Mouse (Mus musculus) heart, embryonic 12.5 days (tissue): ENCODE measurements at regions not wholly inside any gene's neighbourhood (a gene's known extent, or its start where the extent isn't known, plus 50 kb on each side); places are given as distances from the start of the nearest gene placed in this dataset.

Source experiments
- ATAC-seq: fragments of 200-750 bp; cut with Nextera tagmentation; 2 replicates; pipeline ENCODE4 v1.8.0; 2017; ENCODE audit warnings: moderate TSS enrichment, moderate library complexity; ENCODE audit not compliant: insufficient number of reproducible peaks, low FRiP score
- H3K27ac ChIP-seq: fragments of 300-500 bp; sonication (generic); 2 replicates; pipeline ENCODE4 v1.5.1; 2016; ENCODE audit warnings: mild to moderate bottlenecking, moderate library complexity; ENCODE audit not compliant: poor library complexity, severe bottlenecking
- H3K27me3 ChIP-seq: fragments of 300-500 bp; sonication (generic); replicated peaks from 2 replicates; pipeline ENCODE4 v1.6.1; 2016; ENCODE audit warnings: mild to moderate bottlenecking, moderate library complexity
- H3K36me3 ChIP-seq: fragments of 300-500 bp; sonication (generic); 2 replicates; pipeline ENCODE4 v1.6.1; 2016; ENCODE audit warnings: mild to moderate bottlenecking, moderate library complexity
- H3K4me1 ChIP-seq: fragments of 300-500 bp; sonication (generic); replicated peaks from 2 replicates; pipeline ENCODE4 v1.6.1; 2016; ENCODE audit warnings: mild to moderate bottlenecking
- H3K4me2 ChIP-seq: fragments of 300-500 bp; sonication (generic); 2 replicates; pipeline ENCODE4 v1.6.1; 2016; ENCODE audit warnings: mild to moderate bottlenecking, moderate library complexity
- H3K4me3 ChIP-seq: fragments of 300-500 bp; sonication (generic); 2 replicates; pipeline ENCODE4 v1.5.1; 2016; ENCODE audit warnings: mild to moderate bottlenecking
- H3K9ac ChIP-seq: fragments of 300-500 bp; sonication (generic); 2 replicates; pipeline ENCODE4 v1.6.1; 2016; ENCODE audit warnings: mild to moderate bottlenecking, moderate library complexity
- H3K9me3 ChIP-seq: fragments of 300-500 bp; sonication (generic); replicated peaks from 2 replicates; pipeline ENCODE4 v1.6.1; 2016; ENCODE audit warnings: mild to moderate bottlenecking, moderate library complexity
- WGBS: fragments of 180-500 bp; shearing (Covaris S2); methylation state at CpG from one replicate; pipeline ENCODE4 v1.1.7; 2016; 5-methylcytosine and 5-hydroxymethylcytosine counted together

- no peak overlapping the region for H3K9ac ChIP-seq
- 27% methylated on average over 3 of the region's 3 CpGs for WGBS
- no peaks in the 10 kb centered on the region for H3K9me3 ChIP-seq
- no peak for ATAC-seq
- peaks cover 11% of the 10 kb centered on the region for H3K4me1 ChIP-seq
- no peak overlapping the region for H3K4me2 ChIP-seq
- H3K4me3 ChIP-seq: no peak overlapping the region
- no peak overlapping the region for H3K27ac ChIP-seq
- no peaks in the 10 kb centered on the region for H3K27me3 ChIP-seq
- no peaks in the 10 kb centered on the region for H3K36me3 ChIP-seq
Observed at GRCm38 (mm10) chr13:114523116-114523515, 64.4 kb upstream of the Fst start.

- no peak for ATAC-seq
- WGBS: 44% methylated on average over 9 of the region's 9 CpGs
- Histone ChIP-seq H3K9ac (no peak overlapping the region), H3K4me2 (0 out of 2 replicates have a peak overlapping the region, but pooled peaks have one; percentile 13), H3K9me3 (no peaks in the 10 kb centered on the region), H3K4me3 (no peak overlapping the region), H3K36me3 (no peaks in the 10 kb centered on the region), H3K4me1 (peaks cover 11% of the 10 kb centered on the region), H3K27me3 (no peaks in the 10 kb centered on the region), H3K27ac (no peak overlapping the region)
Observed at GRCm38 (mm10) chr13:114526856-114527255, 68.1 kb upstream of the Fst start.

GRCm38 (mm10) chr13:114530171-114530774 lies 71.5 kb upstream of the Fst start:
- no peaks in the 10 kb centered on the region for H3K27me3 ChIP-seq
- ATAC-seq: no peak
- H3K36me3 ChIP-seq: no peaks in the 10 kb centered on the region
- no peak overlapping the region for H3K4me3 ChIP-seq
- H3K9me3 ChIP-seq: no peaks in the 10 kb centered on the region
- WGBS: 81% methylated on average over 11 of the region's 11 CpGs
- no peak overlapping the region for H3K9ac ChIP-seq
- H3K4me1 ChIP-seq: peaks cover 7% of the 10 kb centered on the region; the same call in 1 of the 2 replicates
- no peak overlapping the region for H3K4me2 ChIP-seq
- H3K27ac ChIP-seq: no peak overlapping the region

- Histone ChIP-seq H3K4me3 (no peak overlapping the region), H3K9ac (no peak overlapping the region), H3K4me2 (no peak overlapping the region), H3K27ac (no peak overlapping the region), H3K27me3 (no peaks in the 10 kb centered on the region), H3K4me1 (peaks cover 6% of the 10 kb centered on the region; the same call in 1 of the 2 replicates), H3K9me3 (no peaks in the 10 kb centered on the region), H3K36me3 (no peaks in the 10 kb centered on the region)
- ATAC-seq: no peak
- 79% methylated on average over 5 of the region's 5 CpGs for whole genome bisulfite sequencing
Observed at GRCm38 (mm10) chr13:114531780-114532179, 73.0 kb upstream of the Fst start.

- 70% methylated on average over 8 of the region's 8 CpGs for WGBS
Observed at GRCm38 (mm10) chr13:114532393-114533097, 73.8 kb upstream of the Fst start.

GRCm38 (mm10) chr13:114534591-114534990 lies 75.8 kb upstream of the Fst start:
- H3K4me1 ChIP-seq: no peaks in the 10 kb centered on the region
- H3K4me2 ChIP-seq: no peak overlapping the region
- H3K27me3 ChIP-seq: no peaks in the 10 kb centered on the region
- H3K9ac ChIP-seq: no peak overlapping the region
- H3K9me3 ChIP-seq: no peaks in the 10 kb centered on the region
- ATAC-seq: no peak
- no peak overlapping the region for H3K27ac ChIP-seq
- 59% methylated on average over 3 of the region's 3 CpGs for WGBS
- no peaks in the 10 kb centered on the region for H3K36me3 ChIP-seq
- no peak overlapping the region for H3K4me3 ChIP-seq

More at GRCm38 (mm10) chr13:114532393-114533097, 73.8 kb upstream of the Fst start:
- H3K36me3 ChIP-seq: no peaks in the 10 kb centered on the region
- no peak for ATAC-seq
- H3K27me3 ChIP-seq: no peaks in the 10 kb centered on the region
- no peak overlapping the region for H3K27ac ChIP-seq
- H3K4me1 ChIP-seq: no peaks in the 10 kb centered on the region
- no peak overlapping the region for H3K4me3 ChIP-seq
- no peak overlapping the region for H3K9ac ChIP-seq
- no peak overlapping the region for H3K4me2 ChIP-seq
- no peaks in the 10 kb centered on the region for H3K9me3 ChIP-seq

GRCm38 (mm10) chr13:114535721-114536120 lies 77.0 kb upstream of the Fst start:
- H3K36me3 ChIP-seq: no peaks in the 10 kb centered on the region
- no peak for ATAC-seq
- no peak overlapping the region for H3K9ac ChIP-seq
- H3K27ac ChIP-seq: no peak overlapping the region
- WGBS: 62% methylated on average over 1 of the region's 1 CpGs
- no peak overlapping the region for H3K4me2 ChIP-seq
- H3K27me3 ChIP-seq: no peaks in the 10 kb centered on the region
- H3K4me1 ChIP-seq: no peaks in the 10 kb centered on the region
- no peak overlapping the region for H3K4me3 ChIP-seq
- no peaks in the 10 kb centered on the region for H3K9me3 ChIP-seq

- no peak for ATAC-seq
- no peaks in the 10 kb centered on the region for H3K36me3 ChIP-seq
- H3K9ac ChIP-seq: no peak overlapping the region
- WGBS: 69% methylated on average over 3 of the region's 3 CpGs
- H3K27me3 ChIP-seq: no peaks in the 10 kb centered on the region
- no peak overlapping the region for H3K4me3 ChIP-seq
- no peaks in the 10 kb centered on the region for H3K9me3 ChIP-seq
- H3K4me1 ChIP-seq: no peaks in the 10 kb centered on the region
- no peak overlapping the region for H3K4me2 ChIP-seq
- H3K27ac ChIP-seq: no peak overlapping the region
Observed at GRCm38 (mm10) chr13:114571731-114572130, 113.0 kb upstream of the Fst start.

- Histone ChIP-seq H3K4me3 (no peak overlapping the region), H3K27me3 (no peaks in the 10 kb centered on the region), H3K27ac (no peak overlapping the region), H3K9ac (no peak overlapping the region), H3K9me3 (peaks cover 7% of the 10 kb centered on the region; the same call in 1 of the 2 replicates), H3K36me3 (no peaks in the 10 kb centered on the region), H3K4me2 (peak overlapping the region; percentile 41), H3K4me1 (no peaks in the 10 kb centered on the region)
- ATAC-seq: no peak
- WGBS: 34% methylated on average over 7 of the region's 7 CpGs
Observed at GRCm38 (mm10) chr13:114584566-114584965, 125.8 kb upstream of the Fst start.

GRCm38 (mm10) chr13:114587621-114588020 lies 128.9 kb upstream of the Fst start:
- H3K4me3 ChIP-seq: no peak overlapping the region
- peaks cover 7% of the 10 kb centered on the region; the same call in 1 of the 2 replicates for H3K9me3 ChIP-seq
- no peaks in the 10 kb centered on the region for H3K27me3 ChIP-seq
- H3K36me3 ChIP-seq: no peaks in the 10 kb centered on the region
- H3K9ac ChIP-seq: no peak overlapping the region
- no peaks in the 10 kb centered on the region for H3K4me1 ChIP-seq
- H3K27ac ChIP-seq: no peak overlapping the region
- ATAC-seq: no peak
- WGBS: 77% methylated on average over 2 of the region's 2 CpGs
- H3K4me2 ChIP-seq: no peak overlapping the region

- Histone ChIP-seq H3K4me2 (no peak overlapping the region), H3K4me3 (no peak overlapping the region), H3K27me3 (no peaks in the 10 kb centered on the region), H3K9me3 (0 out of 2 replicates have a peak, but pooled peaks cover 3% of the 10 kb centered on the region), H3K9ac (no peak overlapping the region), H3K4me1 (no peaks in the 10 kb centered on the region; the same call in 1 of the 2 replicates), H3K27ac (no peak overlapping the region), H3K36me3 (no peaks in the 10 kb centered on the region)
- WGBS: 83% methylated on average over 13 of the region's 13 CpGs
- no peak for ATAC-seq
Observed at GRCm38 (mm10) chr13:114603341-114603740, 144.6 kb upstream of the Fst start.
